Mouse (Mus musculus) kidney, postnatal 4 days (tissue): ENCODE data around the gene Slc22a3.

Experiments used
- DNase-seq, 2 experiments: peaks; one replicate each; pipeline ENCODE4 v3.0.0; 2021; ENCODE audit warnings: mixed read lengths in 2 of 2

Slc22a3 gene

DNA sequence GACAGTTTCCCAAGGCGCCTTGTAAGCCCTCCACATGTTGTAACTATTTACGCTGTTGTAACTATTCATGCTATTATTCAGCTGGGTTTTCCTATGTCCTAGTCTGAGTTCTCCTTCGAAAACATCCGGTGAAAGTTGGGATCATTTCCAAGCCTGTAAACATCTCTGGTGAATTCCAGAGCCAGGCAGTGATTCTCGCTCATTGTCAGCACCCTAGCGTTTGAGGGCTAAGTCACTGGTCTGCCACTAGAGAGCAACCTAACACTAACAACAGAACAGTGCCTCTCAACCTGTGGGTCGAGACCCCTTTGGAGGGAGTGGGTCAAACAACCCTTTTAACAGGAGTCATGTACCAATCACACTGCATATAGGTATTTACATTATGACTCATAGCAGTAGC is 104.1 kb downstream of the Slc22a3 start:
- peak in 1 of 2 experiments; percentile 45 for DNase-seq

DNA sequence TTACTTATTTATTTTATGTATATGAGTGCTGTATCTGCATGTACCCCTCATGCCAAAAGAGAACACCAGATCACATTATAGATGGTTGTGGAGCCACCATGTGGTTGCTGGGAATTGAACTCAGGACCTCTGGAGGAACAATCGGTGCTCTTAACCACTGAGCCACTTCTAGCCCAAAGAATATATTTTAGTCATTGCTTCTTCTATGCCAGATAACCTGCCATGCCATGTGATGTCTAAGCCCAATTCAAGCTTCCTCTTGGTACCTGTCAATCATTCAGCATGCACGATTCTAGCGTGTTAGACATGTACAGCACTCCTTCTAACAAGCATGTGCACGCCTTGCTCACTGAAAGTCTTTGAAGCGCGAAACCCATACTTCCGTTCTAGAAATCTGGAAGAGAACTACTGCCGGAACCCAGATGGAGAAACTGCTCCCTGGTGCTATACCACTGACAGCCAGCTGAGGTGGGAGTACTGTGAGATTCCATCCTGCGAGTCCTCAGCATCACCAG is 111.3 kb downstream of the Slc22a3 start:
- no peak for DNase-seq

GRCm38 (mm10) chr17:12388239-12388638 is 119.3 kb downstream of the Slc22a3 start:
- no peak for DNase-seq

GRCm38 (mm10) chr17:12387781-12388180 is 119.7 kb downstream of the Slc22a3 start:
- no peak for DNase-seq

GRCm38 (mm10) chr17:12385049-12385794 is 122.3 kb downstream of the Slc22a3 start:
- DNase-seq = no peak

GRCm38 (mm10) chr17:12382531-12382930 is 125.0 kb downstream of the Slc22a3 start:
- no peak for DNase-seq

DNA sequence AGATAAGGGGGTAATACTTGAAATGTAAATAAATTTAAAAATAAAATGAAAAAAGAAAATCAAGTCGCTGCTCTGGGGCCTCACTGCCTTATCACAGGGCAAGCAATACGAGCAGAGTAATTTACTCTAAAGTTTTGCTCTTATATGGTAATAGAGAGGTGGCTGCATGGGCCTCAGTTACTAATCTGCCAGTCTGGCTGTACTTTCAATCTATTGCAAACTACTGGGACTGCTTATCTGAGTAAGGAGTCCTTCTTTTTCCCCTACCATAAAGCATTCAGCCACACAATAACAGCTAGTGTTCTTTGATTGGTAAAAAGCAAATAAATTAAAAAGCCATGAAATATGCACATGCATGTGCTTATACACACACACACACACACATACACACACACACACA is 125.9 kb downstream of the Slc22a3 start:
- DNase-seq = no peak

GRCm38 (mm10) chr17:12380287-12380686 is 127.2 kb downstream of the Slc22a3 start:
- DNase-seq = no peak

GRCm38 (mm10) chr17:12377981-12378705 is 129.4 kb downstream of the Slc22a3 start, which contains the start of gene Plg:
TSS of gene Plg (plus strand) at chr17:12378608.
- no peak for DNase-seq

GRCm38 (mm10) chr17:12373601-12374144 is 133.8 kb downstream of the Slc22a3 start:
- no peak for DNase-seq

- DNase-seq = peak; percentile 84 to 88
These were observed 135.5 kb downstream of the Slc22a3 start for GRCm38 (mm10) chr17:12372021-12372420.

GRCm38 (mm10) chr17:12371310-12371925 is 136.1 kb downstream of the Slc22a3 start:
- DNase-seq = peak; percentile 54 to 58

DNA sequence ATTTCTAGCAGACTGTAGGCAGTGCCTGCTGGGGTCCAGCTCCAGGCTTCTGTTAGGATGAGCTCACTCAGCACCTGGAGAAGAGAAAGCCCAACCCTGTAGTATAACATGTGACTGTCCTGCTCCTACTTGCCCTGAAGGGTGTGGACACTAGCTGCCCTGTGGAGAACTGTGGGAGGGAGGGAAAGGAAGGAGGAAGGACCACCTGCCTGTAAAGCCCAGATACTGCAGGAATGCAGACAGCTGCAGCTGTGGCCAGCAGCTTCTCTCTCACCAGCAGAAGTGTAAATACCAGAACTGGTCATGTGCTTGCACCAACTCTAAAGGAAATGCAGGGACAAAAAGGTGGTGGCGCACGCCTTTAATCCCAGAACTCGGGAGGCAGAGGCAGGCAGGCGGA is 137.2 kb downstream of the Slc22a3 start:
- peak in 1 of 2 experiments; percentile 14 for DNase-seq

GRCm38 (mm10) chr17:12369393-12369792 is 138.1 kb downstream of the Slc22a3 start:
- DNase-seq = no peak
